Mouse (Mus musculus): ENCODE results near the gene Zic2.

Zic2 gene

DNA sequence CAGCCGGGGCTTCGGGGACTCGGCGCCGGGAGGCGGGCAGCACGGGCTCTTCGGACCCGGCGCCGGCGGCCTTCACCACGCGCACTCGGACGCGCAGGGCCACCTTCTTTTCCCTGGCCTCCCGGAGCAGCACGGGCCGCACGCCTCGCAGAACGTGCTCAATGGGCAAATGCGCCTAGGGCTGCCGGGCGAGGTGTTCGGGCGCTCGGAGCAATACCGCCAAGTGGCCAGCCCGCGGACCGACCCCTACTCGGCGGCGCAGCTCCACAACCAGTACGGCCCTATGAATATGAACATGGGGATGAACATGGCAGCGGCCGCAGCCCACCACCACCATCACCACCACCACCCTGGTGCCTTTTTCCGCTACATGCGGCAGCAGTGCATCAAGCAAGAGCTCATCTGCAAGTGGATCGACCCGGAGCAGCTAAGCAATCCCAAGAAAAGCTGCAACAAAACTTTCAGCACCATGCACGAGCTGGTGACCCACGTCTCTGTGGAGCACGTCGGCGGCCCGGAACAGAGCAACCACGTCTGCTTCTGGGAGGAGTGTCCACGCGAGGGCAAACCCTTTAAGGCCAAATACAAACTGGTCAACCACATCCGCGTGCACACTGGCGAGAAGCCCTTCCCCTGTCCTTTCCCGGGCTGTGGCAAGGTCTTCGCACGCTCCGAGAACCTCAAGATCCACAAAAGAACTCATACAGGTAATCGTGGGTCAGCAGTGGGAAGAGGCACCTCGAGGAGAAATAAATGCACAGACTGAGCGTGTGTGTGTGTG lies 996 bp downstream of the Zic2 start:
- no peak for DNase-seq (ENCODE audit: low read depth in 2 of 2, low spot score in 2 of 2)

GRCm38 (mm10) chr14:122476822-122477215 lies 1.6 kb downstream of the Zic2 start:
- no peak for DNase-seq (ENCODE audit: low read depth in 2 of 2, low spot score in 2 of 2)

GRCm38 (mm10) chr14:122477261-122477671 lies 2.0 kb downstream of the Zic2 start:
- DNase-seq (ENCODE audit: low read depth in 2 of 2, low spot score in 2 of 2) = no peak

DNA sequence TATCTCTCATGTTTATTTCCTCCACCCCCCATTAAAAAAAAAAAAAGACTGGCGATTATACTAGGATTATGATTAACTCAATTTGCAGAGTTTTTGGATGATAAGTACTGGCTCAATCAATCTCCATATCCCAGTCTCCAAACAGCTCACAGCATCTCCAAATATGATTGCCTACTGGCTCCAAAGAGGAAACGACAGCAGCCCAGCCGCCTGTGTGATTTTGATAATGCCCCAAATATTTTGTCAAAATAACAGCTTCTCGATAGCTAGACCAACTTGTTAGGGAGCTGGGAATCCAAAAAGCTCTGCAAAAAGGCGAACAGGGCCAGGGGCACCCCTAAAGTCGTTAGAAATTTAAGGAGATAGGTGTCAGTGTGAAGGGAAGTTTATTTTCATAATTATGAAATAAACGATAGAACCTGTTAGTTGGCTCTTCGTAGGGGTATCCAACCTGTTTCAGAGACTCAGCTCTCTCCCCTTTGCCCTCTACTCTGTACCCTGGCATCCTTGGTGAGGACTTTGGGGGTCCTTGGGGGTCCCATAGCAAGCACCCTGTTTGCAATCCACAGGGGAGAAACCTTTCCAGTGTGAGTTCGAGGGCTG lies 2.8 kb downstream of the Zic2 start:
- DNase-seq (ENCODE audit: low read depth in 2 of 2, low spot score in 2 of 2) = no peak

- no peak for DNase-seq (ENCODE audit: low read depth in 2 of 2, low spot score in 2 of 2)
Observed at GRCm38 (mm10) chr14:122478574-122479011, 3.4 kb downstream of the Zic2 start.

- no peak for DNase-seq (ENCODE audit: low read depth in 2 of 2, low spot score in 2 of 2)
Observed at GRCm38 (mm10) chr14:122479461-122480109, 4.3 kb downstream of the Zic2 start.

DNA sequence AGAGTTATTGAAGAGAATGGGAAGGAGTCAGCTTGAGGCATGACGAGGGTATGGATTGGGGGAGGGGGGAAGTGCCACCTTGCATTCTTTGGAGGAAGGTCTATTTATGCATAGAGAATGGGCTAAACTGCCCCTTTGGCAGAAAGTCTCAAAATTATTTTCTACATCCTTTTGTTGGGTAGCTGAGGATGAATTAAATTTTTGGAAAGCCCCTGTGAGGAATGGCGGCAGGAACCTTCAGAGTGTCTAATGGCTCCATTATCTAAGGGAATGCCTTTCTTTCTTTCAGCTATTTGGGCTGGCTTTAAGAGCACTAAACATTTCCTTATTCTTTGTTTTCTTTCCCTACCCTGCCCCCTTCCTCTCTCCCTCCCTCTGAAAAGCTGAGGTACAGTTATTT lies 5.1 kb downstream of the Zic2 start:
- DNase-seq (ENCODE audit: low read depth in 2 of 2, low spot score in 2 of 2) = no peak

DNA sequence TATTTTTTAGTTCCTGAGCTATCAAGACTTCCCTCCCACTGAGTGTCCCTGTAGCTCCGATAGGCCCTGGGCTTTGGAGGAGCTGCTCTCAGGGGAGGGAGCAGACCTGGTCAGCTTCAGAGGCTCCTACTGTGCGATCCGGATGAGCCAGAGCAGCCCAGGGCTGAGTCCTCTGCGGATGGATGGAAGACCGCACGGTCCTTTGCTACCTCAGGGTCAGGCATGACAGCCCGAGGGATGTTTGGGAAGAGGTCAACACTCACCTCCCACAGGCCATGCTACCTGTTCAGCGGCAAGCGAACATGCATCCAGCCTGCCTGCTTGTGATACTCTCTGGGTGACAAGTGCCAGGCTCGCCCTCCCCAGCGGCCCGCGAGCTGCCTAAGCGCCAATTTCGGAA lies 5.9 kb downstream of the Zic2 start:
- DNase-seq (ENCODE audit: low read depth in 2 of 2, low spot score in 2 of 2) = no peak

GRCm38 (mm10) chr14:122482081-122483023 lies 7.1 kb downstream of the Zic2 start:
- DNase-seq (ENCODE audit: low read depth in 2 of 2, low spot score in 2 of 2) = no peak

GRCm38 (mm10) chr14:122483024-122483385 lies 7.8 kb downstream of the Zic2 start:
- DNase-seq (ENCODE audit: low read depth in 2 of 2, low spot score in 2 of 2) = no peak

DNA sequence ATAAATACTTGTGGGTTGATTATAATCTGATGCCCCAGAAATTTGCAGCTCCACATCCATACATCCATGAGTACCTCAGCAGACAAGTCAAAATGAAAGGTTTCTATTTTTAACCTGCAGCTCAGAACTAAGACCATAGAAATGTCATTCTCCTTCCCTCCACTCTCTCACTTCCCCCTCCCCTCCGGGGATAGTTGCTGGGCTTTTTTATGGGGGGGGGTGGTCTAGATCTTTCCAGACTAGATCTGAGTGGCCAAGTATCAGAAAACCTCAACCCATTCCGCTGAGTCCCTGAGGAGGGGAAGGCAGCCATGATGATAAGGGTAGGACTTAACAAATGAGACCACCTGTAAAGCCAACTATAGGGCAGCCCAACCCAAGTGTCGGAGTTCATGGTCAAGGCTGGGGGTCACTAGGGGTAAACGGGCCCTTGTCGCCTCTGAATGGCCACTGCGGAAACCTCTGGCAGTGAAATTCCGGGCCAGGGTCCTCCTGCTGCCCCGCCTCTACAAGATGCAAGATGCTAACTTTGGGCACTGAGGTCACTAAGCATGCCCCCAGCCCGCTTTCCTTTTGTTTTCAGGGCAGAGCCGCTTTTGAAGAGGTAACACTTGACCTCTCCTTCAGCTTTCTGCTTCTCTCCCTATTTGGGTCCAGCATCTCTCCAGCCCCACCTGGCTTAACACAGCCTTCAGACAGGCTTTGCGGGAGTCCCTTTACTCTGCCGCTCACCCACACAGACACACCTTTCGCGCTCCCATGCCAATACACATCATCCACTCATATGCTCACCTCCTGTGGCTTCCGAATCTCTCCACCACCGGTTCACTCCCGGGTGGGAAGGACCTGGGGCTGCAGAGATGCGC lies 8.6 kb downstream of the Zic2 start:
- no peak for DNase-seq (ENCODE audit: low read depth in 2 of 2, low spot score in 2 of 2)

- DNase-seq (ENCODE audit: low read depth in 2 of 2, low spot score in 2 of 2) = no peak
Observed at GRCm38 (mm10) chr14:122484458-122484843, 9.2 kb downstream of the Zic2 start.

DNA sequence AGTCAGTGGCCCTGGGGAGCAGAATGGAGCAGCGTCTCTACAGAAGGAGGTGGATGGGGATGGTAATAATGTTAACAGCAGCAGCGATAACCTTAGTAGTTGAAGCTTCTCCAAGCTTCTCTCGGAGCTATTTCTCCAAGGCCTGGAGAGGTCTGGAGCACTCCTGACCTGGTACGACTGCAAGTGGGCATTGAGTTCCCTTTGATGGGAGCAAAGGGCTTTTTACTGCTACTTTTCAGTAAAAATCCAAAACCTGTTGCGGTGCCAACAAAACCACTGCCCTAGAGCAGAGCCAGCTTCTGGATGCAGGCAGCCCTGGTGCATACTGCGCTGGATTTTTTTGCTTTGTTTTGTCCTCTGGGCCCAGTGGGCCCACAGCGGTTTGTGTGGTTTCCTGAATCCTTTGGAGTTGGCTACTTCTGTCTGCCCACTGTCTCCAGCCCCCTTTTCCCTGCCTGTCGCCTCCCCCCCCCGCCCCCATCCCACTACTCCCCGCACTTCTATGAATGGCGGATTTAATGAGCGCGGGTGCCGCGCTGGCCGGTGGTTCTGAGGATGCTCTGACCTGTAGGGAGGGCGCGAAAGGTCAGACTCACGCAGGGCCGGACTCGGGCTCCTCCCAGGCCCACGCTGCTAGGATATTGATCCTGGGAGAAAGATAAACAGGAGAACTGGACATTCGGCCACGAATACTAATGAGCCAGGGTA lies 9.8 kb downstream of the Zic2 start:
- DNase-seq (ENCODE audit: low read depth in 2 of 2, low spot score in 2 of 2) = no peak

GRCm38 (mm10) chr14:122485635-122486181 lies 10.5 kb downstream of the Zic2 start:
- no peak for DNase-seq (ENCODE audit: low read depth in 2 of 2, low spot score in 2 of 2)

DNA sequence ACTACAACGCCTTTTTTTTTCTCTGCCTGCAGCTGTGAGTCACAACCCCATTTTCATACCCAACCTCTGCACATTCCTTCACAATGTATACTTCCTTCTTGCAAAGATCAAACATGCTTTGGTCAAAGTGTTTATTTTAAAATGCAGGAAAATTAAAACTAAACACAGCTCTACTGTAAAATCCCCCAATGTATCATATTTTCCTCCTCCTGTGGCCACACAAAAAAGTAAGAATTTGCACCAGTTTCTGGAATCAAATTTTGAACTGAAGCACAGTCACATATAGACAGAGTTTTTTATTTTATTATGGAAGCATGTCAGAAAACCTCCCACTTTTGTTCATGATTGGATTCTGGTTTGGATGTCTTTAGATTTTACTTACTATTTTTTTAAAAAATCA lies 11.4 kb downstream of the Zic2 start:
- no peak for DNase-seq (ENCODE audit: low read depth in 2 of 2, low spot score in 2 of 2)

- no peak for DNase-seq (ENCODE audit: low read depth in 2 of 2, low spot score in 2 of 2)
Observed at GRCm38 (mm10) chr14:122487366-122487765, 12.1 kb downstream of the Zic2 start.

GRCm38 (mm10) chr14:122489041-122489440 lies 13.8 kb downstream of the Zic2 start:
- no peak for DNase-seq (ENCODE audit: low read depth in 2 of 2, low spot score in 2 of 2)

DNA sequence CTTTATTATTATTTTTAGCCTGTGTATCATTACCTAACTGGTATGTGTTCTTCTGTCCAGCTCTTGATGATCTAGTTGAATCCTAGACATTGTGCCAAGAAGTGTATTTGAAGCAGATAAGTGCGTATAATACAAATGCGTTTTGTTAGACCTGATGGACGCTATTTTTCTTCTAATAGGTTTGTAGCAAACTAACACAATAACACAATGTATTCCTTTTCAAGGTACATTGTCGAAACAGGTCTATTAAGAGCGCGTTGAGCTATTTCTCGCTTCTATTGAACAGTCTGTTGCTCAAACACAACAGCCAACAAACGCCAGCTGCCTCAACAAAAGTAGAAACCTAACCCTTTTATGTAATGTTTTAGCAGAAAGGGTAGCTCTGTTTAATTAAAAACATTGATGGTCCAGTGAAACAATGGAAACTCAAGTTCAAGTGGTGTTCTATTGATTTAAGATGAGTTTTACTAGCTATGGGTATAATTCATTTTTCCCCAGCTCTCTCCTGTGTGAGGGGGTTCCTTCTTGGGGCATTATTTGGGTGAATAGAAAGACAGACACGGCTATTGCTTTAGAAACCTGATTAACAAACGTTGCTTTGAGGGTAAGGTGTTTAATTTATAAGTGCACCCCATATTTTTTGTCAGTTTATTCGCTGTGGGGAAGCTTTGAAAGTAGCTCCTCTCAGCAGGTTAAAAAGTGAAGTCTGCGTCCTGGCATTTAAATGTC lies 14.6 kb downstream of the Zic2 start:
- DNase-seq (ENCODE audit: low read depth in 2 of 2, low spot score in 2 of 2) = no peak
